Mouse (Mus musculus) forebrain, postnatal 0 days (tissue): ENCODE results near the gene Aass. TPM values are rescaled to one million over a fixed set of nuclear protein-coding genes. Genes with fewer than 3 reads are reported as not detected.
"Not testable (repeated sequence)": the region's sequence is repeated elsewhere in the genome, so short reads cannot be mapped to it uniquely, and the experiment has no call there.

ENCODE experiments used
- ATAC-seq: fragments of 200-750 bp; cut with Nextera tagmentation; 2 replicates; pipeline ENCODE4 v1.8.0; 2017; ENCODE audit warnings: mild to moderate bottlenecking, moderate library complexity
- DNase-seq: peaks from one replicate; pipeline ENCODE4 v3.0.0-alpha.2; 2015
- H3K27ac ChIP-seq: fragments of 300-500 bp; sonication (generic); 2 replicates; pipeline ENCODE4 v1.5.1; 2014; ENCODE audit warnings: low read depth, mild to moderate bottlenecking, antibody characterized with exemption, low read length, moderate library complexity, mixed read lengths
- H3K27me3 ChIP-seq: fragments of 300-500 bp; sonication (generic); 2 replicates; pipeline ENCODE4 v1.6.1; 2014; ENCODE audit warnings: mild to moderate bottlenecking, low read length, mixed read lengths; ENCODE audit not compliant: insufficient read depth
- H3K36me3 ChIP-seq: fragments of 300-500 bp; sonication (generic); 2 replicates; pipeline ENCODE4 v1.6.1; 2014; ENCODE audit warnings: mild to moderate bottlenecking, moderate library complexity; ENCODE audit not compliant: insufficient read depth
- H3K4me1 ChIP-seq: fragments of 300-500 bp; sonication (generic); 2 replicates; pipeline ENCODE4 v1.6.1; 2014; ENCODE audit warnings: antibody characterized with exemption; ENCODE audit not compliant: insufficient read depth
- H3K4me2 ChIP-seq: fragments of 300-500 bp; sonication (generic); 2 replicates; pipeline ENCODE4 v1.6.1; 2014; ENCODE audit warnings: low read depth, mild to moderate bottlenecking, moderate library complexity
- H3K4me3 ChIP-seq: fragments of 300-500 bp; sonication (generic); 2 replicates; pipeline ENCODE4 v1.5.1; 2014; ENCODE audit warnings: low read depth, low read length, mixed read lengths
- H3K9ac ChIP-seq: fragments of 300-500 bp; sonication (generic); 2 replicates; pipeline ENCODE4 v1.6.1; 2014; ENCODE audit warnings: mild to moderate bottlenecking
- H3K9me3 ChIP-seq: fragments of 300-500 bp; sonication (generic); 2 replicates; pipeline ENCODE4 v1.6.1; 2016; ENCODE audit warnings: low read length
- CTCF ChIP-seq: sonication (generic); IDR thresholded peaks from 2 replicates; pipeline ENCODE4 v1.5.1; 2016; ENCODE audit warnings: antibody characterized with exemption, control low read depth, low read depth
- WGBS: fragments of 180-500 bp; shearing (Covaris S2); extraction: QIAGEN DNeasy Blood & Tissue Kit; methylation state at CpG from one replicate; pipeline ENCODE4 v1.1.7; 2014; 5-methylcytosine and 5-hydroxymethylcytosine counted together
- polyA plus RNA-seq: library from polyadenylated mRNA; unstranded; fragments of >200 nt; fragmentation: Nextera tagmentation; extraction: Ambion mirVana; gene quantifications from 2 replicates; pipeline ENCODE4 v1.2.1, GENCODE M21; 2015
- total RNA-seq: library from RNA; depleted of rRNA; stranded (reverse); fragments of >200 nt; gene quantifications from 2 replicates; pipeline ENCODE4 v1.2.3, GENCODE M21; 2014; rRNA removed

Aass gene
- total RNA-seq (1.5 and 3.9 TPM in 2 replicates), polyA plus RNA-seq (0.46 and 0.48 TPM in 2 replicates)

DNA sequence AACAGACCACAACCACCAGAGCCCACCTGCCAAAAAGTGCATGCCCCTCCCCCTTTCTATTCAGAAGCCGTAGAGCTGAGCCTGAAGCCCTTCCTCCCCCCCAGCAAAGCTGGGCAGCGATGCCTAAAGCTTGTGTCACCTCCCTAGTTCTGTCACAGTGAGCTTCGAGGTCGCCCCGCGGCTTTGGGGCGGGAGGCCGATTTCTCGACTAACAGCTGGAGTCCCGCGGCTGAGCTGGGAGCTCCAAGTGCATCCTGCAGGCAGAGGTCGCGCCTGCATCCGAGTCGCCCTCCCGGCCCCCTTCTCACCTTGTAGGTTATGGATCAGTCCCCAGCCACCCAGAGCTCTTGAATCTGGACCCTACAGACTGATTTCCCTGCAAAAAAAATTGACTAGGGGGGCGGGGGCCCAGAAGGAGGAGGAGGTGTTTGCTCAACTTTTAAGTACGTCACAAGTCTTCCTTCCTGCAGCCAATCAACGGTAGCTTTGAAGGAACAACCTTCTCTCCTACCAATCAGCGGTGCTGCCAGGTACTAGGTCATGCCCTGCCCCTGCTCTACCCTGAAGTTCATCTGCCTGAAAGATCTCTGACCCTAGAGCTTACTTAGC is at the start of gene Aass:
Gene Aass (minus strand): TSS at position 414 of the 609 bp plus-strand sequence.
- ATAC-seq = peak; percentile 82
- peak within 1 kb of the TSS; percentile 35; the same call in 1 of the 2 replicates for H3K9ac ChIP-seq
- WGBS = under 1% methylated on average over 20 of the region's 20 CpGs
- H3K4me1 ChIP-seq = 0 out of 2 replicates have a peak, but pooled peaks cover 9% of the 10 kb centered on the region
- H3K4me3 ChIP-seq = peak within 1 kb of the TSS; percentile 37
- peak within 1 kb of the TSS; percentile 76 for H3K4me2 ChIP-seq
- DNase-seq = peak; percentile 6
- no peaks in the 10 kb centered on the region for H3K27me3 ChIP-seq
- no peaks in the 10 kb centered on the region for H3K36me3 ChIP-seq
- TF ChIP-seq CTCF = no peak
- no peaks in the 10 kb centered on the region for H3K9me3 ChIP-seq
- H3K27ac ChIP-seq = no peak within 1 kb of the TSS

DNA sequence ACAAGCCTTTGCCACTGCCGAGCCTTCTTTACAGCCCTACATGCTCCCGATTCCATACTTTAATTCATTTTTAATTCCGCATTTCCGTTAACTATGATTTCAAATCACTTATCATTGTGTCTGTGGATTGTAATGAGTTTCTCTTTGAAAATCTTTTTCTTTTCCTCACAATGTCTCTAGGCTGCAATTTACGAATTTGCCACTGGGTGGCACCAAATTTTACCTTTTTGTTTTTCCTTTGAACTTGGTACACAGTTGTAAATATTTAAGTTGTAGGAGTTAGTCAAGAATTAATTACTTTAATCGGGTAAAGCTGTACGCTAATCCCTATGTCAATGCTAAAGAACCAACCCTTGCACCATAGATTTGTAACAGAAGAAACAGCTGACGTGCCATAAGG is 47.3 kb upstream of the Aass start:
- H3K4me3 ChIP-seq = no peak overlapping the region
- H3K27me3 ChIP-seq = no peaks in the 10 kb centered on the region
- peak overlapping the region; percentile 33 for H3K4me2 ChIP-seq
- H3K4me1 ChIP-seq = no peaks in the 10 kb centered on the region
- H3K27ac ChIP-seq = no peak overlapping the region
- WGBS = 13% methylated on average over 8 of the region's 8 CpGs
- no peaks in the 10 kb centered on the region for H3K9me3 ChIP-seq
- no peak overlapping the region for H3K9ac ChIP-seq
- no peaks in the 10 kb centered on the region for H3K36me3 ChIP-seq
- TF ChIP-seq CTCF = peak; percentile 72
- peak; percentile 84 for DNase-seq
- ATAC-seq = peak; percentile 8; the same call in 1 of the 2 replicates

- H3K4me1 ChIP-seq, H3K9me3 ChIP-seq, H3K9ac ChIP-seq, H3K4me2 ChIP-seq, H3K27me3 ChIP-seq, ATAC-seq, DNase-seq, H3K36me3 ChIP-seq, H3K4me3 ChIP-seq, H3K27ac ChIP-seq: not testable (repeated sequence)
- WGBS = 50% methylated on average over 1 of the region's 2 CpGs
Measured at GRCm38 (mm10) chr6:23163824-23164223, 31.0 kb upstream of the Aass start.

- not testable (repeated sequence) for ATAC-seq, H3K4me3 ChIP-seq, H3K36me3 ChIP-seq, H3K9ac ChIP-seq, DNase-seq, H3K27me3 ChIP-seq, H3K9me3 ChIP-seq, H3K4me1 ChIP-seq, H3K27ac ChIP-seq, H3K4me2 ChIP-seq
- 73% methylated on average over 2 of the region's 3 CpGs for WGBS
Measured at GRCm38 (mm10) chr6:23156357-23156756, 23.6 kb upstream of the Aass start.

- Histone ChIP-seq H3K9ac (no peak overlapping the region), H3K36me3 (no peaks in the 10 kb centered on the region), H3K27ac (no peak overlapping the region), H3K27me3 (no peaks in the 10 kb centered on the region), H3K4me2 (no peak overlapping the region), H3K4me1 (no peaks in the 10 kb centered on the region), H3K9me3 (no peaks in the 10 kb centered on the region), H3K4me3 (no peak overlapping the region)
- DNase-seq (no peak), ATAC-seq (no peak)
- 94% methylated on average over 2 of the region's 2 CpGs for WGBS
- no peak for TF ChIP-seq CTCF
Measured at GRCm38 (mm10) chr6:23153112-23153511, 20.3 kb upstream of the Aass start.

GRCm38 (mm10) chr6:23147221-23147620 is 14.4 kb upstream of the Aass start:
- WGBS = 83% methylated on average over 2 of the region's 2 CpGs
- no peaks in the 10 kb centered on the region for H3K9me3 ChIP-seq

DNA sequence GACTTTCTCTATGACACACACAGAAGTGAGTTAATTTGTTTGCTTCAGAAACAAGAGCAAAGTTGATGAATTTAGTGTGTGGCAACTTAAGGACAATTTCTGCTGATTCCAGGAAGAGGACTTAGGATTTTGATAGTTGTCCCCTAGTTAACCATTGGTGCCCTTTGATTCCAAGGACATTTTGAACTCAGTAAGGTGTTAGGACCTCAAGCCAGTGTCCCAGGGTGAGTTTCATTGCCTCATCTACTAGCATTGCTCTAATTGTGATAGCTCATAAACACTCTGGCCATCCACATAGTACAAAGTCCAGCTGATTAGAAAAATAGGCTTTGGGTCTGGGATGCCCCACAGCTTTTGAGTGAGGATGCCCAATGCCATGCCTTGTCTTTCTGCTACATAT is 11.2 kb upstream of the Aass start:
- no peak for DNase-seq
- TF ChIP-seq CTCF = no peak

More at GRCm38 (mm10) chr6:23147221-23147620, 14.4 kb upstream of the Aass start:
- no peak for TF ChIP-seq CTCF
- no peak for DNase-seq
- Histone ChIP-seq H3K4me2 (no peak overlapping the region), H3K4me3 (no peak overlapping the region), H3K4me1 (no peaks in the 10 kb centered on the region), H3K9ac (no peak overlapping the region), H3K27ac (no peak overlapping the region), H3K36me3 (no peaks in the 10 kb centered on the region), H3K27me3 (no peaks in the 10 kb centered on the region)
- ATAC-seq = no peak

More for the DNA sequence above, 11.2 kb upstream of the Aass start:
- Histone ChIP-seq H3K4me1 (no peaks in the 10 kb centered on the region), H3K9ac (no peak overlapping the region), H3K36me3 (no peaks in the 10 kb centered on the region), H3K4me3 (no peak overlapping the region), H3K4me2 (no peak overlapping the region), H3K27me3 (no peaks in the 10 kb centered on the region), H3K27ac (no peak overlapping the region), H3K9me3 (no peaks in the 10 kb centered on the region)
- ATAC-seq = no peak
